Mouse (Mus musculus) hindbrain, embryonic 16.5 days (tissue): ENCODE results near the gene Dynll1. TPM values are rescaled to one million over a fixed set of nuclear protein-coding genes. Genes with fewer than 3 reads are reported as not detected.

ENCODE experiments used
- ATAC-seq: fragments of 200-750 bp; cut with Nextera tagmentation; 2 replicates; pipeline ENCODE4 v1.8.0; 2017; ENCODE audit warnings: moderate TSS enrichment, moderate library complexity
- H3K27ac ChIP-seq: fragments of 300-500 bp; sonication (generic); 2 replicates; pipeline ENCODE4 v1.5.1; 2014; ENCODE audit warnings: low read depth, mild to moderate bottlenecking, control low read depth, low read length, moderate library complexity
- H3K27me3 ChIP-seq: fragments of 300-500 bp; sonication (generic); replicated peaks from 2 replicates; pipeline ENCODE4 v1.6.1; 2014; ENCODE audit warnings: low read length; ENCODE audit not compliant: control insufficient read depth, insufficient read depth
- H3K36me3 ChIP-seq: fragments of 300-500 bp; sonication (generic); 2 replicates; pipeline ENCODE4 v1.6.1; 2014; ENCODE audit warnings: mild to moderate bottlenecking, low read length, moderate library complexity, mixed read lengths; ENCODE audit not compliant: control insufficient read depth, insufficient read depth
- H3K4me1 ChIP-seq: fragments of 300-500 bp; sonication (generic); 2 replicates; pipeline ENCODE4 v1.6.1; 2014; ENCODE audit warnings: low read depth, low read length; ENCODE audit not compliant: control insufficient read depth, insufficient read depth
- H3K4me2 ChIP-seq: fragments of 300-500 bp; sonication (generic); 2 replicates; pipeline ENCODE4 v1.6.1; 2014; ENCODE audit warnings: mild to moderate bottlenecking, low read length, control low read depth, moderate library complexity
- H3K4me3 ChIP-seq: fragments of 300-500 bp; sonication (generic); 2 replicates; pipeline ENCODE4 v1.5.1; 2014; ENCODE audit warnings: mild to moderate bottlenecking, low read length, control low read depth, moderate library complexity
- H3K9ac ChIP-seq: fragments of 300-500 bp; sonication (generic); 2 replicates; pipeline ENCODE4 v1.6.1; 2014; ENCODE audit warnings: low read depth, mild to moderate bottlenecking, control low read depth, low read length, moderate library complexity
- H3K9me3 ChIP-seq: fragments of 300-500 bp; sonication (generic); 2 replicates; pipeline ENCODE4 v1.6.1; 2014; ENCODE audit warnings: mild to moderate bottlenecking, low read length, moderate library complexity; ENCODE audit not compliant: control insufficient read depth
- WGBS: fragments of 180-500 bp; shearing (Covaris S2); extraction: QIAGEN DNeasy Blood & Tissue Kit; methylation state at CpG from one replicate; pipeline ENCODE4 v1.1.7; 2014; 5-methylcytosine and 5-hydroxymethylcytosine counted together
- polyA plus RNA-seq: library from polyadenylated mRNA; unstranded; fragments of >200 nt; fragmentation: Nextera tagmentation; extraction: Ambion mirVana; gene quantifications from 2 replicates; pipeline ENCODE4 v1.2.1, GENCODE M21; 2015

The Dynll1 gene
- polyA plus RNA-seq = 1,172 and 1,268 TPM in 2 replicates

DNA sequence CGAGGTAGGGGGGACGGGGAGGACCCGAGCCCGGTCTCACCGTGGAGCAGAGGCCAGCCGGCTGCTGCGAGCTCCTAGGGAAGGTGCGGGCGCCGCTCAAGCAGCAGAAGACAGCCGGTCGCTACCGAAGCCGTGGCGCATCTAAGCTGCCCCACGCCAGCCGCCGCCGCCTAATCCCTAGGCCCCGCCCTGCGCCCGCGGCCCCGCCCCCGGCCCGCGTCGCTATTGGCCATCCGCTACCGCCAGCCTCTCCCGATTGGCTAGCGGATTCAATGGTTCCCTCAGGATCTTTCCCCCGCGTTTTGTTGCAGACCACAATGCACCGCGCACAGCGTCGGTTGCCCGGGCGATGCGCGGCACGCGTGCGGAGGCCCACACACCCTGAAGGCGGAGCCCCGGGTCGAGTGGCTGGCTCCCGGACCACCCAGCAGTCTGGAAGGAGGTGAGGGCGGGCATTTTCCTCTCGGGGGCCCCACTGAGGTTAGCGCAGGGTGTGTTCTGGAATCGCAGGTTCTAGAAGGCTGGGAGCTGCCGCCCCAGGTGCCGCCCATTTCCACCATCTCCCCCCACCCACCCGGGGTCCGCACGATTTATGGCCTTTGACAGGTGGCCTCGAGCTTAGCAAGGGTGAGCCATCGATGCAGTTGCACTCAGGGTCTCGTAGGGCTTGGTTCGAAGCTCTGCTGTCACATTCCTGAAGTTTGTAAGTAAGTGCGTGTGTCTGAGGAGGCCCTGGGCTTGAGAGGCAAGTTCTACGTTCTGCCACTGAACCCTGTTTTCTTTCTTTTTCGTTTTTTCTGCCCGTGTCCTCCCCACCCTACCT, at the start of gene Dynll1:
Dynll1 (minus strand) TSS at position 208 of the 823 bp plus-strand sequence.
- Histone ChIP-seq H3K27me3 (no peaks in the 10 kb centered on the region), H3K36me3 (peaks cover 13% of the 10 kb centered on the region), H3K9ac (peak within 1 kb of the TSS; percentile 86), H3K9me3 (no peaks in the 10 kb centered on the region), H3K4me1 (peaks cover 18% of the 10 kb centered on the region), H3K4me3 (peak within 1 kb of the TSS; percentile 88), H3K27ac (peak within 1 kb of the TSS; percentile 94), H3K4me2 (peak within 1 kb of the TSS; percentile 68)
- ATAC-seq = peak; percentile 98
- WGBS = under 1% methylated on average over 54 of the region's 66 CpGs

DNA sequence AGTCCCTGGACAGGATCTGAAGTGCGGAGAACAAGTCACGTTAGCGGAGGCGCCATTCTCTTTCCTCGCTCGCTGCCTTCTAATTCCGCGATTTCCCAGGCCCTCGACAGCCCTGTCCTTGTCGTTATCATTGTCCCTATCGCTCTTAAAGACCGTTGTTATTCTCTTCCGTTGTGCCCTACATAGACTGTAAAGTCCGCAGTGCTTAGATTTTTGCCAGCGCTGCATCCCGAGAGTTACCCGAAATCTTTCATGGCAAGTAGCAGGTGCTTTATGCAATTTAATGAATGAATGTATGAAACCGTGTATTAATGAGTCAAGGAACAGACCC, 48.4 kb upstream of the Dynll1 start:
- Histone ChIP-seq H3K4me2 (peak overlapping the region; percentile 77), H3K9me3 (no peaks in the 10 kb centered on the region), H3K36me3 (peaks cover 13% of the 10 kb centered on the region), H3K4me1 (peaks cover 17% of the 10 kb centered on the region), H3K27ac (peak overlapping the region; percentile 87), H3K27me3 (no peaks in the 10 kb centered on the region), H3K9ac (peak overlapping the region; percentile 93), H3K4me3 (peak overlapping the region; percentile 80)
- WGBS = under 1% methylated on average over 18 of the region's 18 CpGs
- peak; percentile 57 for ATAC-seq

DNA sequence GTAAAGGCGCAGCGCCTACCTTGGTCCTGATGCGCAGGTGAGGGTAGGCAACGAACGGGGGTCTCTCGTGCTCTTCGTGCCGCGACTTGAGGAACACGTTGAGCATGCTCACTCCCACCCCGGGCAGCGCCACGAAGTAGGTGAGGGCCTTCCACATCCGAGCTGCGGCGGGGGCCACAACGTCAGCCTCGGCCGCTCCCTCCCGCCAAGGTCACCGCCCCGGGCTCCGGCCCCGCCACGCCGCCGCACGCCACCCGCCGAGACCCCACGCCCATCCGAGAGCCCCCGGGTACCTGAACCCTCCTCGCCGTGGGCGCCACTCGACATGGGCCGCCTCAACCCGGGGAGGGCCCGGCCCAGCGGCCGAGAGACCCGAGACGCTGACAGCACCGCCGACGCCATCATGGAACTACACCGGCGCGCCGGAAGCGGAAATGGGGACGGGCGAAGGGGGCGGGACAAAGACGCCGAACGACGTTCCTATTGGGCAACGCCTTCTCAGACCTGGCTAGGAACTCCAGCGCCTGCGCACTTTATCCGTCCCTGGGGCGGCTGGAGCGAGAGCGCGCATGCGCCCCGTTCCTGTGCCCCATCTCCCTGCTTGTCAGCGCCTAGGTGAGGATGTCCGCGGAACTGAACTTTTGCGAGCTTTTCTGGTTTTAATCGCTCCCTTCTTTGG, 47.9 kb upstream of the Dynll1 start, which contains the start of gene Cox6a1:
Cox6a1 (minus strand) TSS at position 436 of the 679 bp plus-strand sequence.
- Histone ChIP-seq H3K36me3 (peaks cover 16% of the 10 kb centered on the region), H3K9me3 (no peaks in the 10 kb centered on the region), H3K4me3 (peak within 1 kb of the TSS; percentile 80), H3K4me2 (peak within 1 kb of the TSS; percentile 78), H3K4me1 (peaks cover 17% of the 10 kb centered on the region), H3K9ac (peak within 1 kb of the TSS; percentile 93), H3K27ac (peak within 1 kb of the TSS; percentile 87), H3K27me3 (no peaks in the 10 kb centered on the region)
- peak; percentile 95 for ATAC-seq
- under 1% methylated on average over 72 of the region's 74 CpGs for WGBS

DNA sequence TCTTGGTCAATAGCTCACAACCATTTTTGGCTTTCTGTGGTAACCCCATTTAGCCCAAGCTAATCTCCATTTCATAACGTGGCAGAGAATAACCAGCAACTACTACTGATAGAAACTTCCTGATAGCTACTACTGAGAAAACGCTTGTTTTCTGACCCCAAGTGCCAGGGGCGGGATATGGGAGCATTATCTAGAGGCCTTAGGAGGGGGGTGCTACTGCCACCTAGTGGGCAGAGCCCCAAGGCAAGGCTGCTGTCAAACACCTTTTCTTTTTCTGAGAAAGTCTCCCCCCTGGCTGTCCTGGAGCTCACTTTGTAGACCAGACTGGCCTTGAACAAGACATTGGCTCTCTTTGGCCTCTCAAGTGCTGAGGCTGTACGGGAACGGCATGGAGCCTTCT, 46.8 kb upstream of the Dynll1 start:
- H3K27ac ChIP-seq = no peak overlapping the region
- ATAC-seq = 0 out of 2 replicates have a peak, but pooled peaks have one; percentile 25
- peak overlapping the region; percentile 23 for H3K9ac ChIP-seq
- WGBS = 6% methylated on average over 5 of the region's 5 CpGs
- peak overlapping the region; percentile 80 for H3K4me3 ChIP-seq
- peaks cover 18% of the 10 kb centered on the region for H3K4me1 ChIP-seq
- peak overlapping the region; percentile 78 for H3K4me2 ChIP-seq
- H3K9me3 ChIP-seq = no peaks in the 10 kb centered on the region
- H3K27me3 ChIP-seq = no peaks in the 10 kb centered on the region
- H3K36me3 ChIP-seq = peaks cover 27% of the 10 kb centered on the region

- H3K9me3 ChIP-seq = no peaks in the 10 kb centered on the region
- peak overlapping the region; percentile 70 for H3K4me3 ChIP-seq
- H3K4me1 ChIP-seq = peaks cover 19% of the 10 kb centered on the region
- ATAC-seq = peak; percentile 67
- H3K27ac ChIP-seq = peak overlapping the region; percentile 87
- H3K36me3 ChIP-seq = peaks cover 28% of the 10 kb centered on the region
- 12% methylated on average over 35 of the region's 36 CpGs for WGBS
- peak overlapping the region; percentile 76 for H3K9ac ChIP-seq
- H3K4me2 ChIP-seq = peak overlapping the region; percentile 60
- no peaks in the 10 kb centered on the region for H3K27me3 ChIP-seq
Measured at GRCm38 (mm10) chr5:115341314-115342165, 40.7 kb upstream of the Dynll1 start.

DNA sequence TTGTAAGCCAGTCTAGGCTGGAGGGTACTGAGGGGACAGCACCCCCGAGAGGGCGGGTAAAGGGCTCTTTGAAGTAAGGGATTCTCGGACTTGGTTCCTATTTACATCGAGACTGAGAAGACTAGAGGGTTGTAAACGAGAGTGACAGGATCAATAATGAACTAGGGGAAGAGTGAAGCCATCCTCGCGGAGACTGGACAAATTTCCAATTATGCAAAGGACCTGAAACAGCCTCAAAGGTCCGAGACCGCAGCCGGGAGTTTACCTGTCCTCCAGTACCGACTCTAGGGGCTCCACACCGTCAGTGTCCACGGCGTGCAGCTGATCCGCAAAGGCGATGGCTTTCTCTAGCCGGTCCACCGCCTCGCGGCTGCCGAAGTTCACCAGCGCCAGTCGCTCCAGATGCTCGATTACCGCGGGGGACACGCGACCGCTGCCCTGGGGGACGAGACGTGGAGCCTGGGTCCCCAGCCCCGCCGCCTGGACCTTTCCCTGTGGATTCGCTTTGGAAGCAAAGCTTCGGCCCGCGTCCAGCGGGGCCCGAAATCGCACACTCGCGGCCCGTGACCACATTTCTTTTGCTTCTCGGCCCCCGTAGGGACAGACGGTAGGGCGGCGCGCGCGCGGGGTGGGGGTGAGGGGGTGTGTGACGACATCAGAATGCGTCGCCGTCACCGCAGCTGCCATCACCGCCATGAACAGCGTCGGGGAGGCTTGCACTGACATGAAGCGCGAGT, 39.9 kb upstream of the Dynll1 start, which contains the start of the genes Gatc and Triap1:
Gatc (minus strand) TSS at position 602 of the 737 bp plus-strand sequence.
Triap1 (plus strand) TSS at position 649 of the 737 bp plus-strand sequence.
- Histone ChIP-seq H3K27ac (peak within 1 kb of the TSS; percentile 87), H3K9me3 (no peaks in the 10 kb centered on the region), H3K36me3 (peaks cover 27% of the 10 kb centered on the region), H3K4me3 (peak within 1 kb of the TSS; percentile 70), H3K27me3 (no peaks in the 10 kb centered on the region), H3K4me2 (peak within 1 kb of the TSS; percentile 60), H3K9ac (peak within 1 kb of the TSS; percentile 76), H3K4me1 (peaks cover 19% of the 10 kb centered on the region)
- WGBS = under 1% methylated on average over 48 of the region's 62 CpGs
- peak; percentile 93 for ATAC-seq

GRCm38 (mm10) chr5:115340007-115340406, 39.2 kb upstream of the Dynll1 start:
- 36% methylated on average over 7 of the region's 7 CpGs for WGBS

GRCm38 (mm10) chr5:115333626-115334025, 32.8 kb upstream of the Dynll1 start:
- 87% methylated on average over 3 of the region's 3 CpGs for WGBS

More at GRCm38 (mm10) chr5:115340007-115340406, 39.2 kb upstream of the Dynll1 start:
- H3K36me3 ChIP-seq = peaks cover 30% of the 10 kb centered on the region
- H3K27me3 ChIP-seq = no peaks in the 10 kb centered on the region
- H3K4me1 ChIP-seq = peaks cover 19% of the 10 kb centered on the region
- H3K9me3 ChIP-seq = no peaks in the 10 kb centered on the region
- peak overlapping the region; percentile 60 for H3K4me2 ChIP-seq
- no peak overlapping the region for H3K27ac ChIP-seq
- peak overlapping the region; percentile 70 for H3K4me3 ChIP-seq
- H3K9ac ChIP-seq = peak overlapping the region; percentile 37; the same call in 1 of the 2 replicates
- ATAC-seq = no peak

More at GRCm38 (mm10) chr5:115333626-115334025, 32.8 kb upstream of the Dynll1 start:
- Histone ChIP-seq H3K4me1 (peaks cover 8% of the 10 kb centered on the region), H3K27me3 (no peaks in the 10 kb centered on the region), H3K36me3 (peaks cover 43% of the 10 kb centered on the region), H3K27ac (no peak overlapping the region), H3K4me2 (no peak overlapping the region), H3K9ac (no peak overlapping the region), H3K9me3 (no peaks in the 10 kb centered on the region), H3K4me3 (no peak overlapping the region)
- ATAC-seq = no peak
